Mouse (Mus musculus) gastrocnemius, postnatal 10 days (tissue): ENCODE results near the gene Kif16b. TPM values are rescaled to one million over a fixed set of nuclear protein-coding genes. Genes with fewer than 3 reads are reported as not detected.

Source experiments
- DNase-seq: peaks from one replicate; pipeline ENCODE4 v3.0.0; 2021; ENCODE audit warnings: mixed read lengths
- long read RNA-seq, 2 experiments: library from polyadenylated mRNA; stranded (forward); transcript quantifications; one replicate each; pipeline ENCODE4 v2.0.0; 2021
- total RNA-seq, 2 experiments: library from RNA; stranded (reverse); gene quantifications; 2 replicates each; pipeline ENCODE4 v1.2.3; 2021

Gene Kif16b
- total RNA-seq = 10 to 100 TPM; 23.9 to 24.5 TPM
- long read RNA-seq, experiment 1, full-length matches to known transcripts = 21 of 33 reads
- long read RNA-seq, experiment 1, partial matches to known transcripts = 3 of 33 reads
- long read RNA-seq, experiment 1, other reads (novel, unspliced or antisense) = 9 of 33 reads
- long read RNA-seq, experiment 2, full-length matches to known transcripts = 12 of 26 reads
- long read RNA-seq, experiment 2, partial matches to known transcripts = 3 of 26 reads
- long read RNA-seq, experiment 2, other reads (novel, unspliced or antisense) = 11 of 26 reads

GRCm38 (mm10) chr2:142900862-142901805 lies at the start of gene Kif16b:
Kif16b (minus strand) TSS chr2:142901531.
- DNase-seq = peak; percentile 91

- DNase-seq = no peak
Observed at GRCm38 (mm10) chr2:142940899-142941642, 39.7 kb upstream of the Kif16b start.

GRCm38 (mm10) chr2:142930445-142930844 lies 29.1 kb upstream of the Kif16b start:
- no peak for DNase-seq

GRCm38 (mm10) chr2:142929226-142930112 lies 28.1 kb upstream of the Kif16b start:
- DNase-seq = no peak

GRCm38 (mm10) chr2:142910808-142911388 lies 9.6 kb upstream of the Kif16b start:
- DNase-seq = no peak

GRCm38 (mm10) chr2:142909213-142909612 lies 7.9 kb upstream of the Kif16b start:
- DNase-seq = no peak

- no peak for DNase-seq
Observed at GRCm38 (mm10) chr2:142907056-142907455, 5.7 kb upstream of the Kif16b start.

- peak; percentile 86 for DNase-seq
Observed at GRCm38 (mm10) chr2:142902905-142903895, 1.9 kb upstream of the Kif16b start.

- no peak for DNase-seq
Observed at GRCm38 (mm10) chr2:142900120-142900861, 1.0 kb downstream of the Kif16b start.

- no peak for DNase-seq
Observed at GRCm38 (mm10) chr2:142893780-142894179, 7.6 kb downstream of the Kif16b start.

GRCm38 (mm10) chr2:142891283-142891682 lies 10.0 kb downstream of the Kif16b start:
- DNase-seq = no peak

GRCm38 (mm10) chr2:142884456-142884855 lies 16.9 kb downstream of the Kif16b start:
- DNase-seq = no peak

- no peak for DNase-seq
Observed at GRCm38 (mm10) chr2:142883625-142883994, 17.7 kb downstream of the Kif16b start.

- no peak for DNase-seq
Observed at GRCm38 (mm10) chr2:142882871-142883624, 18.3 kb downstream of the Kif16b start.

- DNase-seq = no peak
Observed at GRCm38 (mm10) chr2:142882466-142882865, 18.9 kb downstream of the Kif16b start.

GRCm38 (mm10) chr2:142881177-142881576 lies 20.2 kb downstream of the Kif16b start:
- DNase-seq = no peak

- DNase-seq = no peak
Observed at GRCm38 (mm10) chr2:142879257-142879818, 22.0 kb downstream of the Kif16b start.

GRCm38 (mm10) chr2:142876636-142877035 lies 24.7 kb downstream of the Kif16b start:
- DNase-seq = no peak
